Mouse (Mus musculus): ENCODE results near the gene Egln1. TPM values are rescaled to one million over a fixed set of nuclear protein-coding genes. Genes with fewer than 3 reads are reported as not detected.

Gene Egln1
- 8.7 and 9.6 TPM in 2 replicates for polyA plus RNA-seq (2021; fragmentation: Nextera tagmentation)
- long read RNA-seq, experiment 1, transcript Egln1-201 (5 exons, 3,594 nt), result major isoform, 12 of 35 reads
- long read RNA-seq, experiment 1, partial matches to known transcripts, result 20 of 35 reads
- long read RNA-seq, experiment 1, other reads (novel, unspliced or antisense), result 3 of 35 reads
- long read RNA-seq, experiment 2, partial matches to known transcripts, result 2 of 25 reads
- long read RNA-seq, experiment 2, other reads (novel, unspliced or antisense), result 20 of 25 reads

GRCm38 (mm10) chr8:124949209-124950068 is at the start of gene Egln1:
TSS of gene Egln1 (minus strand) at chr8:124949324.

GRCm38 (mm10) chr8:124897386-124898250 is 51.5 kb downstream of the Egln1 start, which contains the start of the genes Exoc8 and Sprtn:
TSS of gene Exoc8 (minus strand) at chr8:124897705.
TSS of gene Sprtn (plus strand) at chr8:124897886.

GRCm38 (mm10) chr8:124862321-124863162 is 86.6 kb downstream of the Egln1 start, which contains the start of the genes Gnpat and 2810004N23Rik:
TSS of gene Gnpat (plus strand) at chr8:124863033.
TSS of gene 2810004N23Rik (minus strand) at chr8:124863120.

Other genes starting within 250 kb of the Egln1 start
- 11.5 and 11.7 TPM in 2 replicates for gene Ttc13, start 227.3 kb downstream of the Egln1 start, polyA plus RNA-seq (2021; fragmentation: Nextera tagmentation)
- 8.2 and 9.9 TPM in 2 replicates for gene Arv1, start 227.2 kb downstream of the Egln1 start, polyA plus RNA-seq (2021; fragmentation: Nextera tagmentation)
- 0.44 and 3.3 TPM in 2 replicates for gene Fam89a, start 197.5 kb downstream of the Egln1 start, polyA plus RNA-seq (2021; fragmentation: Nextera tagmentation)
- gene Trim67, start 156.2 kb downstream of the Egln1 start, polyA plus RNA-seq (2021; fragmentation: Nextera tagmentation), result 0.38 and 0.77 TPM in 2 replicates
- gene Gnpat, start 86.3 kb downstream of the Egln1 start, polyA plus RNA-seq (2021; fragmentation: Nextera tagmentation), result 37.4 and 42.4 TPM in 2 replicates
- 16.6 and 17.4 TPM in 2 replicates for gene 2810004N23Rik, start 86.2 kb downstream of the Egln1 start, polyA plus RNA-seq (2021; fragmentation: Nextera tagmentation)
- 3.2 and 6.4 TPM in 2 replicates for gene Exoc8, start 51.6 kb downstream of the Egln1 start, polyA plus RNA-seq (2021; fragmentation: Nextera tagmentation)
- 3.0 and 3.4 TPM in 2 replicates for gene Sprtn, start 51.4 kb downstream of the Egln1 start, polyA plus RNA-seq (2021; fragmentation: Nextera tagmentation)
- 198 and 273 TPM in 2 replicates for gene Tsnax, start 63.7 kb upstream of the Egln1 start, polyA plus RNA-seq (2021; fragmentation: Nextera tagmentation)
- gene Disc1, start 104.9 kb upstream of the Egln1 start, polyA plus RNA-seq (2021; fragmentation: Nextera tagmentation), result 0.20 and 0.29 TPM in 2 replicates